Mouse (Mus musculus): ENCODE results near the gene Olig1. TPM values are rescaled to one million over a fixed set of nuclear protein-coding genes. Genes with fewer than 3 reads are reported as not detected.

The Olig1 gene
- polyA plus RNA-seq, 1 experiment from 2014 or later, result 0.28 TPM

- Histone ChIP-seq H3K27me3 (ENCODE audit: insufficient read depth, low read length) (peaks cover 100% of the 10 kb centered on the region), H3K4me1 (ENCODE audit: insufficient read depth) (peaks cover 4% of the 10 kb centered on the region; the same call in 1 of the 2 replicates), H3K36me3 (replicated peaks; ENCODE audit: insufficient read depth, low read length) (no peaks in the 10 kb centered on the region), H3K27ac (ENCODE audit: low read depth) (no peak overlapping the region), H3K9me3 (ENCODE audit: low read length) (no peaks in the 10 kb centered on the region), H3K4me2 (ENCODE audit: low read depth, low read length) (no peak overlapping the region; the same call in 1 of the 2 replicates), H3K4me3 (ENCODE audit: low read depth, low read length) (no peak overlapping the region; the same call in 1 of the 2 replicates), H3K9ac (replicated peaks) (no peak overlapping the region)
- ATAC-seq, result no peak
- WGBS (ENCODE audit: insufficient replicate concordance), result 2% methylated on average over 26 of the region's 26 CpGs
- peak; percentile 53 for DNase-seq
- TF ChIP-seq CTCF (IDR thresholded peaks at IDR 0.05; ENCODE audit: low read depth) (peak; percentile 47), EP300 (IDR thresholded peaks at IDR 0.05; ENCODE audit: low read depth) (no peak)
Measured at GRCm38 (mm10) chr16:91224481-91225232, 44.9 kb upstream of the Olig1 start.

GRCm38 (mm10) chr16:91225233-91226037 is 44.1 kb upstream of the Olig1 start, which contains the start of gene Olig2:
Olig2 (plus strand) TSS chr16:91225457.
- Histone ChIP-seq H3K36me3 (replicated peaks; ENCODE audit: insufficient read depth, low read length) (no peaks in the 10 kb centered on the region), H3K4me3 (ENCODE audit: low read depth, low read length) (no peak within 1 kb of the TSS; the same call in 1 of the 2 replicates), H3K27ac (ENCODE audit: low read depth) (no peak within 1 kb of the TSS), H3K4me2 (ENCODE audit: low read depth, low read length) (no peak within 1 kb of the TSS; the same call in 1 of the 2 replicates), H3K9ac (replicated peaks) (no peak within 1 kb of the TSS), H3K9me3 (ENCODE audit: low read length) (no peaks in the 10 kb centered on the region), H3K27me3 (ENCODE audit: insufficient read depth, low read length) (peaks cover 100% of the 10 kb centered on the region), H3K4me1 (ENCODE audit: insufficient read depth) (peaks cover 2% of the 10 kb centered on the region; the same call in 1 of the 2 replicates)
- ATAC-seq (no peak), DNase-seq (no peak)
- TF ChIP-seq CTCF (IDR thresholded peaks at IDR 0.05; ENCODE audit: low read depth), result no peak
- no peak for TF ChIP-seq EP300 (IDR thresholded peaks at IDR 0.05; ENCODE audit: low read depth)
- 3% methylated on average over 53 of the region's 53 CpGs for WGBS (ENCODE audit: insufficient replicate concordance)

- Histone ChIP-seq H3K27me3 (ENCODE audit: insufficient read depth, low read length) (peaks cover 100% of the 10 kb centered on the region), H3K27ac (ENCODE audit: low read depth) (no peak overlapping the region), H3K4me1 (ENCODE audit: insufficient read depth) (peaks cover 2% of the 10 kb centered on the region; the same call in 1 of the 2 replicates), H3K9ac (replicated peaks) (no peak overlapping the region), H3K4me2 (ENCODE audit: low read depth, low read length) (no peak overlapping the region), H3K9me3 (ENCODE audit: low read length) (no peaks in the 10 kb centered on the region), H3K36me3 (replicated peaks; ENCODE audit: insufficient read depth, low read length) (no peaks in the 10 kb centered on the region), H3K4me3 (ENCODE audit: low read depth, low read length) (no peak overlapping the region)
- WGBS (ENCODE audit: insufficient replicate concordance), result 2% methylated on average over 60 of the region's 60 CpGs
- DNase-seq (no peak), ATAC-seq (no peak)
- no peak for TF ChIP-seq CTCF (IDR thresholded peaks at IDR 0.05; ENCODE audit: low read depth)
- TF ChIP-seq EP300 (IDR thresholded peaks at IDR 0.05; ENCODE audit: low read depth), result no peak
Measured at GRCm38 (mm10) chr16:91226038-91226882, 43.3 kb upstream of the Olig1 start.

DNA sequence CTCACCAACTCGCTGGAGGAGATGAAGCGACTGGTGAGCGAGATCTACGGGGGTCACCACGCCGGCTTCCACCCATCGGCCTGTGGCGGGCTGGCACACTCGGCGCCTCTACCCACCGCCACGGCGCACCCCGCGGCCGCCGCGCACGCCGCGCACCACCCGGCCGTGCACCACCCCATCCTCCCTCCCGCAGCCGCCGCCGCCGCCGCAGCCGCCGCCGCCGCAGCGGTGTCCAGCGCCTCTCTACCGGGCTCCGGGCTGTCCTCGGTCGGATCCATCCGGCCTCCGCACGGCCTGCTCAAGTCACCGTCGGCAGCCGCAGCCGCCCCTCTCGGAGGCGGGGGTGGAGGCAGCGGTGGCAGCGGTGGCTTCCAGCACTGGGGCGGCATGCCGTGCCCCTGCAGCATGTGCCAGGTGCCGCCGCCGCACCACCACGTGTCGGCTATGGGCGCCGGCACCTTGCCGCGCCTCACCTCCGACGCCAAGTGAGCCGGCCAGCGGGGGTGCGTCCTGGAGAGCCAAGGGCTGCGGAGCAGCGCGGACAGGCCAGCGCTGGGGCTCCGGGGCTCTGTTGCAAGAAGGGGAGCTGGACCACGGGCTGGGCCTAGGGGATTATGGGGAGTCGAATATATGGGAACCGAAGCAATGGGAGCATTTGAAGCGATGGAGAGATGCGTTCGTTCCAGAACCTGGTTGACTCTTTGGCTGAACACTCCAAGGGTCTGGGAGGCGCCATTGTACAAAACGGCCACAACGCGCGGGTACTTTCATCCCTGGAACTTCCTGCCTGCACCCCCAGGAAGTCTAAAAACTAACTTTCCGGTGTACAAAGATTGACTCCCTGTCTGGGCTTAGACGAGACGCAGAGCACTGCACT is 42.5 kb upstream of the Olig1 start:
- Histone ChIP-seq H3K9ac (replicated peaks) (no peak overlapping the region), H3K27ac (ENCODE audit: low read depth) (no peak overlapping the region), H3K36me3 (replicated peaks; ENCODE audit: insufficient read depth, low read length) (no peaks in the 10 kb centered on the region), H3K4me2 (ENCODE audit: low read depth, low read length) (no peak overlapping the region), H3K4me3 (ENCODE audit: low read depth, low read length) (no peak overlapping the region), H3K9me3 (ENCODE audit: low read length) (no peaks in the 10 kb centered on the region), H3K4me1 (ENCODE audit: insufficient read depth) (peaks cover 2% of the 10 kb centered on the region; the same call in 1 of the 2 replicates), H3K27me3 (ENCODE audit: insufficient read depth, low read length) (peaks cover 100% of the 10 kb centered on the region)
- ATAC-seq, result no peak
- TF ChIP-seq EP300 (IDR thresholded peaks at IDR 0.05; ENCODE audit: low read depth) (no peak), CTCF (IDR thresholded peaks at IDR 0.05; ENCODE audit: low read depth) (no peak)
- WGBS (ENCODE audit: insufficient replicate concordance), result under 1% methylated on average over 75 of the region's 85 CpGs
- no peak for DNase-seq

GRCm38 (mm10) chr16:91227760-91228043 is 41.9 kb upstream of the Olig1 start:
- DNase-seq, result no peak
- no peaks in the 10 kb centered on the region for H3K36me3 ChIP-seq (replicated peaks; ENCODE audit: insufficient read depth, low read length)
- WGBS (ENCODE audit: insufficient replicate concordance), result 4% methylated on average over 6 of the region's 6 CpGs
- H3K27ac ChIP-seq (ENCODE audit: low read depth), result no peak overlapping the region
- ATAC-seq, result no peak
- no peak overlapping the region for H3K9ac ChIP-seq (replicated peaks)
- no peaks in the 10 kb centered on the region for H3K9me3 ChIP-seq (ENCODE audit: low read length)
- peaks cover 100% of the 10 kb centered on the region for H3K27me3 ChIP-seq (ENCODE audit: insufficient read depth, low read length)
- peaks cover 2% of the 10 kb centered on the region; the same call in 1 of the 2 replicates for H3K4me1 ChIP-seq (ENCODE audit: insufficient read depth)
- no peak for TF ChIP-seq EP300 (IDR thresholded peaks at IDR 0.05; ENCODE audit: low read depth)
- TF ChIP-seq CTCF (IDR thresholded peaks at IDR 0.05; ENCODE audit: low read depth), result no peak
- H3K4me2 ChIP-seq (ENCODE audit: low read depth, low read length), result no peak overlapping the region
- H3K4me3 ChIP-seq (ENCODE audit: low read depth, low read length), result no peak overlapping the region

Measured in liver, postnatal 0 days (tissue).